Mouse (Mus musculus): ENCODE measurements around the gene Stk24. TPM values are rescaled to one million over a fixed set of nuclear protein-coding genes. Genes with fewer than 3 reads are reported as not detected.

Gene Stk24
- polyA plus RNA-seq, 1 experiment = 101 TPM

DNA sequence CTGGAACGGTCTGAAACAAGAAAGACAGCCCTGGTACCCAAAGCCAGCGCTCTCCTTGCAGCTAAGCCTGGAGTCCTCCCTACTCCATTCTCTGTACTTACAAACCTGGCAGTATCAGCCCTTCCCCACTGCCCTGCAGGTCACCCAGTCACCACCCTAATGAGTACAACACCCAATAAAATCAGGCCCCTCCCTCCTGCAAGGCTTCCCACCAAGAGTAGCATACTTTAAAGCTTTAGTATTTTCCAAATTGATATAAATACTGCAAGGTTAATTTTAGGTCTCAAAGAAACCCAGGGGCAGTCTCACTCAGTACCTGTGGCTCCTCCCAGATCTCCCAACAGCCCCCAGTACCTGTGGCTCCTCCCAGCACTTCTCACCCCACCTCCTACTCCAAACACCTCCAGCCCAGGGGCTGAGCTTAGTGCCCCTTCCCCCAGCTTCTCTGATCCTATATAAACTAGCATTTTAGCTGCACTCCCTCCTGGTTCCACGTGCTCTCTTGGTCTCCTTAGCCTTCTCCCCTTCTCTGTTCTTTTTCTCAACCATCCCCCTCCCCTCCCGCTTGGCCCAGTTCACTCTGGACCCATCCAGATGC lies 11.6 kb downstream of the Stk24 start:
- H3K27ac ChIP-seq (ENCODE audit: insufficient read depth, low read depth, low read length) = no peak overlapping the region
- no peak for TF ChIP-seq CTCF (IDR thresholded peaks at IDR 0.05; ENCODE audit: low read depth, low read length)
- TF ChIP-seq POLR2A (IDR thresholded peaks at IDR 0.05; ENCODE audit: borderline replicate concordance, low read depth, low read length) = no peak
- no peak overlapping the region for H3K4me3 ChIP-seq (ENCODE audit: insufficient read depth, low read length)
- peaks cover 74% of the 10 kb centered on the region for H3K4me1 ChIP-seq (ENCODE audit: control insufficient read depth, insufficient read depth, low read length)

DNA sequence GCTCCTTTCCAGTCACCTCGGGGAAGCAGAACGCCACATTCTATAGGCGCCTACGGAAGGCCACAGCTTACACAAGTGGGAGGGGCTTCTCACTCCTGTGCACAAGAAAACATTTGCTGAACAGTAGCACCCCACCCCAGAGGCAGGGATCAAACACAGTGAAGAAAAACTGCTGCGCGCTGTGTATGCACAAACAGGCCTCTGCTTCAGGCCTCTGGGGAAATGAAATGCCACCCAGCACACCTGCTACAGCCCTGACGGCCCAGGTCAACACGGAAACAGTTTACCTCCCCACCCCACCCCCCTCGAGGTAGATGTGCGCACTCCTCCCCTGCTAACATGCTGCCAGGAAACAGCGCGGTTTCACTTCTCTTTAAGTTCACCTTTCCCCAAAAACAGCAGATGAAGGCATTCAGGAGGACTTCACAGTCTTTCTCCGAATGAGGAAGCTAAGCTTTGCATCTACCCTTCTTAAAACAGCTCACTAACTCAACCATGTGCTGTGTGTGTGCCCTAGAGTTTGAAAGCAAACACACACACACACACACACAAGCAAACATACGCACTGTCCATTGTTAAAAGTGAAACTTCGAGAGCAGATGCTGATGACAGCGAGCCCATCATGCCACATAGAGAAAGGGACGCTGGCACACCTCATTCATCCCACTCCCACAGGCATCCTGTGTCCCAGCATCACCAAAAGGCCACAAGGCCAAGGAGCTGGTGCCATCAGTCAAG lies 13.7 kb downstream of the Stk24 start:
- H3K4me3 ChIP-seq (ENCODE audit: insufficient read depth, low read length) = peak overlapping the region; percentile 12; the same call in 1 of the 2 replicates
- peak overlapping the region; percentile 21 for H3K27ac ChIP-seq (ENCODE audit: insufficient read depth, low read depth, low read length)
- peaks cover 57% of the 10 kb centered on the region for H3K4me1 ChIP-seq (ENCODE audit: control insufficient read depth, insufficient read depth, low read length)
- TF ChIP-seq CTCF (IDR thresholded peaks at IDR 0.05; ENCODE audit: low read depth, low read length) (no peak), POLR2A (IDR thresholded peaks at IDR 0.05; ENCODE audit: borderline replicate concordance, low read depth, low read length) (no peak)

DNA sequence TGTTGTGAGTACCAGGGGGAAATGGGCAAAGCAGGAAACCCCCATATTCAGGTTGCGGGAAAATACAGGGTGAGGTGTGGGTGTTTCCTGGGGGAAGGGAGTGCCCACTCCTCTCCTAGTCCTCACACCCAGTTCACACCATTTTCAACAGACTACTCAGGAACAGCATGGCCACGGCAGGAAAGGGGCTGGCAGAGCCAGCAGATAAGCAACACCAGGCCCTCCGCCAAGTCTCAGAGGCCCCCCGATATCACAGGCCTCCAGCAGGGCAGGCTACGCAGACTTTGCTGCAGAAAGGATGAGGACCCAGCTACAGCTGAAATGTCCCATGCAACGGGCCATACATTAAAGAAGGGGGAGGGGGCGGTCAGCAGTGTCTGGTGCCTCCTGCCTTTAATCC lies 14.4 kb downstream of the Stk24 start:
- no peak for TF ChIP-seq POLR2A (IDR thresholded peaks at IDR 0.05; ENCODE audit: borderline replicate concordance, low read depth, low read length)
- no peak for TF ChIP-seq CTCF (IDR thresholded peaks at IDR 0.05; ENCODE audit: low read depth, low read length)
- Histone ChIP-seq H3K4me1 (ENCODE audit: control insufficient read depth, insufficient read depth, low read length) (peaks cover 49% of the 10 kb centered on the region), H3K27ac (ENCODE audit: insufficient read depth, low read depth, low read length) (no peak overlapping the region), H3K4me3 (ENCODE audit: insufficient read depth, low read length) (no peak overlapping the region)

DNA sequence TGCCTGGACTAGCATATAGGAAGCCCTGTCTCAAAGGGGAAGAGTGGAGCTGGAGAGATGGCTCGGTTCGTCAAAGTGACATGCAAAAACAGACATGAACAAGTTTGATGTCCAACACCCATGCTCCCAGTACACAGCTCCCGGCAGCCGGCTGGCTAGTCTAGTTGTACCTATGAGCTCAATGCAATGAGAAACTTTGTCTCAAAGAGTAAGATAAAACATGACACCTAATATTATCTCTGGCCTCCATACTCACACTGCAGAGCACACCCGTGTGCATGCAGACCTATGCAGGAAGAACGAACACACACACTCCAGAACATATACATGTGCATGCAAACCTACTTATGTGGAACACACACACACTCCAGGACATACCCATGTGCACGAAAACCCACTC lies 15.5 kb downstream of the Stk24 start:
- no peak for TF ChIP-seq CTCF (IDR thresholded peaks at IDR 0.05; ENCODE audit: low read depth, low read length)
- no peak for TF ChIP-seq POLR2A (IDR thresholded peaks at IDR 0.05; ENCODE audit: borderline replicate concordance, low read depth, low read length)
- Histone ChIP-seq H3K27ac (ENCODE audit: insufficient read depth, low read depth, low read length) (no peak overlapping the region), H3K4me1 (ENCODE audit: control insufficient read depth, insufficient read depth, low read length) (peaks cover 45% of the 10 kb centered on the region), H3K4me3 (ENCODE audit: insufficient read depth, low read length) (no peak overlapping the region)

DNA sequence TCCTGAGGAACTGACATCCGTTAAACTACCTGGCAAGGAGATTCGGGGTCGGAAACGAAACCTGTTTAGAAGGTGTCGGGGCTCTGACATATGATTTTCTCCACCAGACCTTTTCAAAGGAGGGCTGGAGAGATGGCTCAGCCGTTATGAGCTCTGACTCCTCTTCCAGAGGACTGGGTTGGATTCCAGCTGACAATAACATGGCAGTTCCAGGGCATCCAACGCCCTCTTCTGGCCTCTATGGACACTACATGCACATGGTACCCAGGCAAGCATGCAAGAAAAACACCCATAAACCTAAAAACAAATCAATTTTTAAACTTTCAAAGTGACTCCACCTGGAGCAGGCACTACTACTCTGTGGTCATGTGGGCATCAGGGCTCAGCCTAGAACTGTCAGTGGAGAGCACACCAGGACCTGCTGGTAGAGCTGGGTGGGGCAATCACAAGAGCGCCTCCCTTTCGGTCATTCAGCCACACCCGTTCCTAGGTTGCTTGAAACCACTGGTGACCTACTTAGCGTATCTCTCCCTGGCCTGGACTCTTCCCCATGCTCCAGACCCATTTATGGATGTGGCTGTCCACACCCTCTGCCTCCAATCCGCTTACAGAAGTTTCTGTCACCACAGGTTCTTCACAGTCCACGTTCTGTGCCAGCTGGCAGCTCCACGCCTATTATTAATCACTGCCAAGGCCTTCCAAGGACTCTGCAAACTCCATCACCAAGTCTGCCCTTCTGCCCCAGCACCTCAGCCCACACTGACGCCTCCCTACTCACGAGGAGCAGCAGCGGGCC lies 18.3 kb downstream of the Stk24 start:
- TF ChIP-seq POLR2A (IDR thresholded peaks at IDR 0.05; ENCODE audit: borderline replicate concordance, low read depth, low read length) (no peak), CTCF (IDR thresholded peaks at IDR 0.05; ENCODE audit: low read depth, low read length) (peak; percentile 25; the same call in 1 of the 2 replicates)
- peaks cover 32% of the 10 kb centered on the region for H3K4me1 ChIP-seq (ENCODE audit: control insufficient read depth, insufficient read depth, low read length)
- H3K4me3 ChIP-seq (ENCODE audit: insufficient read depth, low read length) = no peak overlapping the region
- no peak overlapping the region for H3K27ac ChIP-seq (ENCODE audit: insufficient read depth, low read depth, low read length)

DNA sequence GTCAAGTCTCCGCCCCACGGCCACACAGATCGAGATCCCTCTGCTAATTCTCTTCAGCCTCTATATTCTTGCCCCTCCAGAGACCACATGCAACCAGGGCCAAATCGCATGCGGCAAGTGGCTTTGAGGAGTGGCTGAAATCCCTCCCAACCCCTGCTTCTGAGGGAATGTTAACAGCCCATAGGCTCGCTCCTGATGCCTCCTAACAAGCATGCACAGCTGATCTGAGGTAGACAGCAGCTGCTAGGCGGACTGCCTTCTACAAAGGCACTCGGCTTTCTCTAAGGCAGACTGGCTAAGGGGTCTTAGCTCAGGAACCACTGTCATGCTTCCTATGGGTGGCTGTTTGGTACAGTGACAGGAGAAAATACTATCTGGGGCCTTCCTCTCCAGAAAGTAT lies 20.0 kb downstream of the Stk24 start:
- H3K27ac ChIP-seq (ENCODE audit: insufficient read depth, low read depth, low read length) = no peak overlapping the region
- H3K4me1 ChIP-seq (ENCODE audit: control insufficient read depth, insufficient read depth, low read length) = peaks cover 21% of the 10 kb centered on the region
- TF ChIP-seq CTCF (IDR thresholded peaks at IDR 0.05; ENCODE audit: low read depth, low read length) (no peak), POLR2A (IDR thresholded peaks at IDR 0.05; ENCODE audit: borderline replicate concordance, low read depth, low read length) (no peak)
- H3K4me3 ChIP-seq (ENCODE audit: insufficient read depth, low read length) = no peak overlapping the region

DNA sequence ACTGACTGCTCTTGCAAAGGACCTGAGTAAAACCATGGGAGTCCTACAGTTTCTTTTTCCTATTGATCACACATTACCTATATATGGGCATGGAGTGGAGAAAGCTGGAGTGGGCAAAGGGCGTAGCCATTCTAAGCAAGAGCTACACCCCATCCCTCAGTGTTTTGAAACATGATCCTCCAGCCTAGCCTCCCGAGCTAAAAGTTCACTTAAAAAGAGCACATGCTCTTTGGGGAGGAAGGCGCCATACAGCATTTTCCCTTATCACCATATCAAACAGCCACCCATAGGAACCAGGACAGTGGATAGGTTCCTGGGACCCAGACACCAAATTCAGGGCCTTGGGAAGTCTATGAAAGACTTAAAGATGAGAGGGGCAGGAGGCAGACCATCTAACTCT lies 20.8 kb downstream of the Stk24 start:
- TF ChIP-seq POLR2A (IDR thresholded peaks at IDR 0.05; ENCODE audit: borderline replicate concordance, low read depth, low read length) = no peak
- TF ChIP-seq CTCF (IDR thresholded peaks at IDR 0.05; ENCODE audit: low read depth, low read length) = no peak
- Histone ChIP-seq H3K27ac (ENCODE audit: insufficient read depth, low read depth, low read length) (no peak overlapping the region), H3K4me3 (ENCODE audit: insufficient read depth, low read length) (no peak overlapping the region), H3K4me1 (ENCODE audit: control insufficient read depth, insufficient read depth, low read length) (peaks cover 21% of the 10 kb centered on the region)

DNA sequence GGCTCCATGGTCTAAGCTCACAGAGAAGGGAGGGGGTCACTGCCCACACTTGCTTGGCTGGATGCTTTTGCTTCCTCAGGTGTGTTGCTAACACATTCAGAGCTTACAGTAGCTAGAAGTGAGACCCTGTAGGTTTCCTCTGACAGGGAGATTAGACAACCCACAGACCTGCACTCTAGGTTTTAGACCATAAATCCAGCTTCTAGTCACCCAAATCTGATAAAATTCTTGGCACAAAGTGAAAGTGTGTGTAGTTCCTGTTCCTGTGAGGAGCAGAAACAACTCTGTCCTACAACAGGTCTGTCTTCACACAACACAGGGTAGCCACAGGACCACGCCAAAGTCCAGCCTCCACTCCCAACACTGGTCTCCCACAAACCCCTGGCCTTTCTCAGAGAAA lies 21.5 kb downstream of the Stk24 start:
- Histone ChIP-seq H3K4me3 (ENCODE audit: insufficient read depth, low read length) (no peak overlapping the region), H3K4me1 (ENCODE audit: control insufficient read depth, insufficient read depth, low read length) (peaks cover 21% of the 10 kb centered on the region), H3K27ac (ENCODE audit: insufficient read depth, low read depth, low read length) (no peak overlapping the region)
- TF ChIP-seq CTCF (IDR thresholded peaks at IDR 0.05; ENCODE audit: low read depth, low read length) (no peak), POLR2A (IDR thresholded peaks at IDR 0.05; ENCODE audit: borderline replicate concordance, low read depth, low read length) (no peak)

DNA sequence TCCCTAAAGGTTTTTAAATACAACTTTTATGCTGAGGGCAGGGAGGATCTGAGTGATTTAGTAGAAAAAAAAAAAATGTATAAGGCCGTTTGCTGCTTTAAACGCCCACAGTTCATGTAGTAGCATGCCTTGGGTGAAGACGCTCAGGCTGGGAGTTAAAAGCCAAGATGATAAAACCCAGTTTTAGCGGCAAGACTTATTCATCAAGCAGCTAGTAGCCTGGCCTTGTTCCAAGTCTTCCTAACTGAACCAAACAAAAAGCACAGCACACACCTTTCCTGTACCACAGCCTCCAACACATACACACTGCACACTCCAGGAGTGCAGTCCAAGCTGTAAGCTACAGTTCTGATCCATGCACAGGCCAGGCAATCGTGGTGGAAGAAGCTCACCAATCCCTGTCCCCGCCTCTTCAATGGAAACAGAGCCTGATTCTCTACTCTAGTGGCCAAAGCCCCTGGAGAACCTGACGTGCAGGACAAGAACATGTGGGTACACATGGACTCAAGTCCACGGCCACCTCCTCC lies 23.4 kb downstream of the Stk24 start:
- no peak overlapping the region for H3K4me3 ChIP-seq (ENCODE audit: insufficient read depth, low read length)
- TF ChIP-seq POLR2A (IDR thresholded peaks at IDR 0.05; ENCODE audit: borderline replicate concordance, low read depth, low read length) = no peak
- no peak for TF ChIP-seq CTCF (IDR thresholded peaks at IDR 0.05; ENCODE audit: low read depth, low read length)
- H3K27ac ChIP-seq (ENCODE audit: insufficient read depth, low read depth, low read length) = no peak overlapping the region
- H3K4me1 ChIP-seq (ENCODE audit: control insufficient read depth, insufficient read depth, low read length) = peaks cover 31% of the 10 kb centered on the region
